ENCODE assay signal across 21 mouse cellular contexts in the genomic region with DNA sequence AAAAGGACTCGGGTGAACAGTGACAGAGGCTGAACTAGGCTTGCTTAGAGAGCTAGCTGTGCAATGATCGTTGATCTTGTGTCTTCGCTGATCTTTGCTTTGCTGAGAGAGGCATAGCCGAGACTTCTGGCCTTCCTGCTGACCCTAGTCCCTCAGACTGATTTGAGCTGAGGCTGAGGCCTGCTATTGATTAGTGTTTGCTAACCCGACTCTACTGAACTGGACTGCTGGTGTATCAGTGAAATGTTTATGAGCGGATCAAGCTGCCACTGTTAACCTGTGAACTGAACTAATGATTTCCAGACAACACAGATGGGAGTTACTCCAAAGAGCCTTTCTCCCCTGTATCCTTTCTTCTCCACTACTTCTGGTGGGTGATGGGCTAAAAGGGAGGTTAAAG. TPM values are rescaled to one million over a fixed set of nuclear protein-coding genes. Genes with fewer than 3 reads are reported as not detected.
DNase-seq lines count a peak whose midpoint lies in the region; ATAC-seq and TF ChIP-seq lines count a peak whose summit lies in the region.
"Had no signal": no experiment of that assay in that cellular context is flagged by ENCODE, and none has a peak within 500 bp of the region (broad histone marks: within the 10 kb centered on the region; RNA-seq: fewer than 3 reads in every experiment).

No protein-coding gene starts in this region.

- ATAC-seq in embryonic facial prominence, embryonic 11.5 days (replicated peaks; ENCODE audit: insufficient number of reproducible peaks, low FRiP score, low TSS enrichment, low read depth) = no peak
- ATAC-seq in limb, embryonic 12.5 days (ENCODE audit: insufficient number of reproducible peaks, insufficient read depth, low FRiP score, low TSS enrichment, low read depth) = no peak
- no peak for ATAC-seq in hindbrain, postnatal 0 days
- ATAC-seq in erythroid progenitor cell, adult 5-6 weeks (replicated peaks; ENCODE audit: low FRiP score, poor library complexity, severe bottlenecking) = no peak
- ATAC-seq: forebrain, embryonic 15.5 days; intestine, embryonic 16.5 days had no signal

- no peak overlapping the region for H3K9ac ChIP-seq in embryonic facial prominence, embryonic 11.5 days (replicated peaks; ENCODE audit: low read length)
- no peak overlapping the region for H3K9ac ChIP-seq in limb, embryonic 12.5 days (replicated peaks)
- no peak overlapping the region for H3K9ac ChIP-seq in hindbrain, postnatal 0 days (replicated peaks; ENCODE audit: low read length)
- H3K9ac ChIP-seq: forebrain, embryonic 15.5 days; heart, embryonic 15.5 days; hindbrain, embryonic 14.5 days had no signal

- TF ChIP-seq CTCF in hindbrain, postnatal 0 days (IDR thresholded peaks at IDR 0.05; ENCODE audit: low read depth) = no peak

- H3K9me3 ChIP-seq in embryonic facial prominence, embryonic 11.5 days (replicated peaks; ENCODE audit: control insufficient read depth, low read length) = no peaks in the 10 kb centered on the region
- 0 out of 2 replicates have a peak, but pooled peaks cover 6% of the 10 kb centered on the region for H3K9me3 ChIP-seq in limb, embryonic 12.5 days
- no peaks in the 10 kb centered on the region for H3K9me3 ChIP-seq in hindbrain, postnatal 0 days (ENCODE audit: low read length)
- H3K9me3 ChIP-seq: forebrain, embryonic 10.5 days; forebrain, embryonic 15.5 days; heart, embryonic 15.5 days; hindbrain, embryonic 10.5 days had no signal

- WGBS in embryonic facial prominence, embryonic 11.5 days = 36% methylated on average over 6 of the region's 6 CpGs
- 21% methylated on average over 6 of the region's 6 CpGs for WGBS in limb, embryonic 12.5 days
- WGBS in hindbrain, postnatal 0 days = 91% methylated on average over 6 of the region's 6 CpGs

- H3K4me2 ChIP-seq in embryonic facial prominence, embryonic 11.5 days (ENCODE audit: low read depth, low read length) = no peak overlapping the region
- H3K4me2 ChIP-seq in limb, embryonic 12.5 days = no peak overlapping the region
- no peak overlapping the region for H3K4me2 ChIP-seq in hindbrain, postnatal 0 days (ENCODE audit: low read depth, low read length)
- H3K4me2 ChIP-seq: forebrain, embryonic 15.5 days; heart, embryonic 11.5 days; heart, embryonic 15.5 days; hindbrain, embryonic 14.5 days had no signal

- peak; percentile 56 for DNase-seq in embryo, embryonic 11 days
- peak; percentile 75 for DNase-seq in embryonic facial prominence, embryonic 11.5 days (ENCODE audit: low spot score)
- DNase-seq in hindbrain, postnatal 0 days (ENCODE audit: low spot score) = no peak
- DNase-seq in spleen, postnatal 14 days (ENCODE audit: low spot score in 2 of 2) = no peak
- DNase-seq: adrenal gland, adult 8-10 months; cerebellum, adult 11 months; cerebellum, adult 9-10 months; cerebellum, postnatal 25 days; gastrocnemius, postnatal 10 days; heart, adult 2 months; heart, postnatal 14 days had no signal

- no peak overlapping the region for H3K27ac ChIP-seq in embryonic facial prominence, embryonic 11.5 days (replicated peaks; ENCODE audit: low read depth, low read length)
- H3K27ac ChIP-seq in limb, embryonic 12.5 days = peak overlapping the region; percentile 42; the same call in 1 of the 2 replicates
- no peak overlapping the region for H3K27ac ChIP-seq in hindbrain, postnatal 0 days
- H3K27ac ChIP-seq: forebrain, embryonic 10.5 days; forebrain, embryonic 15.5 days; heart, adult 2 months; heart, embryonic 15.5 days; hindbrain, embryonic 10.5 days; hindbrain, embryonic 14.5 days had no signal

- H3K4me3 ChIP-seq in embryonic facial prominence, embryonic 11.5 days (ENCODE audit: low read depth, low read length) = no peak overlapping the region
- H3K4me3 ChIP-seq in limb, embryonic 12.5 days (replicated peaks) = no peak overlapping the region
- H3K4me3 ChIP-seq in hindbrain, postnatal 0 days (ENCODE audit: low read length) = no peak overlapping the region
- H3K4me3 ChIP-seq: forebrain, embryonic 10.5 days; forebrain, embryonic 15.5 days; heart, adult 2 months; heart, embryonic 15.5 days; hindbrain, embryonic 10.5 days had no signal

- no peaks in the 10 kb centered on the region for H3K4me1 ChIP-seq in embryonic facial prominence, embryonic 11.5 days (ENCODE audit: control insufficient read depth, insufficient read depth, low read length)
- H3K4me1 ChIP-seq in limb, embryonic 12.5 days (replicated peaks) = peaks cover 16% of the 10 kb centered on the region
- H3K4me1 ChIP-seq in hindbrain, postnatal 0 days (ENCODE audit: insufficient read depth, low read length) = no peaks in the 10 kb centered on the region
- H3K4me1 ChIP-seq: forebrain, embryonic 15.5 days; heart, embryonic 15.5 days; hindbrain, embryonic 10.5 days had no signal

- H3K27me3 ChIP-seq in embryonic facial prominence, embryonic 11.5 days (ENCODE audit: control insufficient read depth, insufficient read depth, low read length) = no peaks in the 10 kb centered on the region
- no peaks in the 10 kb centered on the region for H3K27me3 ChIP-seq in limb, embryonic 12.5 days
- H3K27me3 ChIP-seq in hindbrain, postnatal 0 days (ENCODE audit: insufficient read depth, low read length) = no peaks in the 10 kb centered on the region
- H3K27me3 ChIP-seq: forebrain, embryonic 15.5 days; heart, embryonic 15.5 days had no signal

- no peaks in the 10 kb centered on the region for H3K36me3 ChIP-seq in embryonic facial prominence, embryonic 11.5 days (replicated peaks; ENCODE audit: control insufficient read depth, insufficient read depth, low read depth, low read length)
- no peaks in the 10 kb centered on the region for H3K36me3 ChIP-seq in limb, embryonic 12.5 days
- H3K36me3 ChIP-seq in hindbrain, postnatal 0 days (ENCODE audit: insufficient read depth, low read length) = no peaks in the 10 kb centered on the region
- H3K36me3 ChIP-seq: forebrain, embryonic 10.5 days; forebrain, embryonic 15.5 days; heart, embryonic 15.5 days; hindbrain, embryonic 10.5 days had no signal

RNA-seq across cellular contexts. Expression of a gene that starts 14.0 kb away (rescaled TPM):
- 210 and 215 TPM in 2 replicates for polyA plus RNA-seq in embryonic facial prominence, embryonic 11.5 days (2014; fragmentation: Nextera tagmentation; extraction: Ambion mirVana)
- polyA plus RNA-seq in limb, embryonic 12.5 days (2016; fragmentation: Nextera tagmentation; extraction: Ambion mirVana) = 187 and 189 TPM in 2 replicates
- total RNA-seq in hindbrain, postnatal 0 days (2014; rRNA removed) = 43.8 TPM in 2 replicates
- 60.2 and 63.2 TPM in 2 replicates for polyA plus RNA-seq in hindbrain, postnatal 0 days (2015; fragmentation: Nextera tagmentation; extraction: Ambion mirVana)
- 44.7 and 110 TPM in 2 replicates for total RNA-seq in erythroid progenitor cell, adult 5-6 weeks (2015; ENCODE audit: low replicate concordance)
- total RNA-seq in erythroid progenitor cell, adult 5-6 weeks (2017; ENCODE audit: low replicate concordance) = 43.6 and 66.2 TPM in 2 replicates

RNA-seq across cellular contexts. Expression of a gene that starts 16.1 kb away (rescaled TPM):
- 6.9 and 7.4 TPM in 2 replicates for polyA plus RNA-seq in embryonic facial prominence, embryonic 11.5 days (2014; fragmentation: Nextera tagmentation; extraction: Ambion mirVana)
- polyA plus RNA-seq in limb, embryonic 12.5 days (2016; fragmentation: Nextera tagmentation; extraction: Ambion mirVana) = 20.0 and 20.5 TPM in 2 replicates
- total RNA-seq in hindbrain, postnatal 0 days (2014; rRNA removed) = 68.0 and 79.6 TPM in 2 replicates
- 36.2 TPM in 2 replicates for polyA plus RNA-seq in hindbrain, postnatal 0 days (2015; fragmentation: Nextera tagmentation; extraction: Ambion mirVana)
- 0.84 and 1.1 TPM in 2 replicates for total RNA-seq in erythroid progenitor cell, adult 5-6 weeks (2015; ENCODE audit: low replicate concordance)
- total RNA-seq in erythroid progenitor cell, adult 5-6 weeks (2017; ENCODE audit: low replicate concordance) = 1.0 TPM in 1 of 2 replicates, not detected in the other

RNA-seq across cellular contexts. Expression of a gene that starts 40.3 kb away (rescaled TPM):
- polyA plus RNA-seq in embryonic facial prominence, embryonic 11.5 days (2014; fragmentation: Nextera tagmentation; extraction: Ambion mirVana) = 0.07 TPM in 1 of 2 replicates, not detected in the other
- not detected in 2 replicates for polyA plus RNA-seq in limb, embryonic 12.5 days (2016; fragmentation: Nextera tagmentation; extraction: Ambion mirVana)
- not detected in 2 replicates for total RNA-seq in hindbrain, postnatal 0 days (2014; rRNA removed)
- not detected in 2 replicates for polyA plus RNA-seq in hindbrain, postnatal 0 days (2015; fragmentation: Nextera tagmentation; extraction: Ambion mirVana)
- not detected in 2 replicates for total RNA-seq in erythroid progenitor cell, adult 5-6 weeks (2015; ENCODE audit: low replicate concordance)
- not detected in 2 replicates for total RNA-seq in erythroid progenitor cell, adult 5-6 weeks (2017; ENCODE audit: low replicate concordance)
- total RNA-seq: gastrocnemius, postnatal 10 days; gastrocnemius, postnatal 4 days; heart, adult 2 months; heart, postnatal 14 days had no signal
- polyA plus RNA-seq: forebrain, embryonic 10.5 days; forebrain, embryonic 15.5 days; heart, adult 2 months; heart, embryonic 11.5 days; heart, embryonic 15.5 days; hindbrain, embryonic 10.5 days; hindbrain, embryonic 14.5 days; intestine, embryonic 16.5 days had no signal

Comparison
In these comparisons a context has a peak if more than half of its experiments do, and no peak if none do; other contexts are left out.
1. DNase-seq: peak in embryo, embryonic 11 days (single experiment) and embryonic facial prominence, embryonic 11.5 days (single experiment); none in hindbrain, postnatal 0 days (single experiment) and spleen, postnatal 14 days (0 of 2).